Mouse (Mus musculus) limb, embryonic 15.5 days (tissue): ENCODE results near the gene Tmem17. TPM values are rescaled to one million over a fixed set of nuclear protein-coding genes. Genes with fewer than 3 reads are reported as not detected.

Source experiments
- polyA plus RNA-seq: library from polyadenylated mRNA; unstranded; fragments of >200 nt; fragmentation: Nextera tagmentation; extraction: Ambion mirVana; gene quantifications from 2 replicates; pipeline ENCODE4 v1.2.1, GENCODE M21; 2015

Gene Tmem17
- polyA plus RNA-seq, 1 experiment from 2014 or later = 13.4 TPM

Other genes with a start within 250 kb of the Tmem17 start
- gene Ehbp1, start 169.8 kb upstream of the Tmem17 start, polyA plus RNA-seq = 11.2 and 14.3 TPM in 2 replicates